Mouse (Mus musculus): Measurements from ENCODE around the gene Rogdi. TPM values are rescaled to one million over a fixed set of nuclear protein-coding genes. Genes with fewer than 3 reads are reported as not detected.

The Rogdi gene
- total RNA-seq (2023): 110 to 116 TPM (median 114 TPM) in 4 replicates

GRCm38 (mm10) chr16:5013054-5013838 lies at the start of gene Rogdi:
TSS of gene Rogdi (minus strand) at chr16:5013553.

GRCm38 (mm10) chr16:5049774-5050234 lies 36.5 kb upstream of the Rogdi start, which contains the start of the genes Glyr1 and Ubn1:
TSS of gene Glyr1 (minus strand) at chr16:5049863.
TSS of gene Ubn1 (plus strand) at chr16:5050057.

GRCm38 (mm10) chr16:5007067-5007466 lies 6.3 kb downstream of the Rogdi start, which contains the start of gene Smim22:
TSS of gene Smim22 (plus strand) at chr16:5007288.

GRCm38 (mm10) chr16:4997553-4997952 lies 15.8 kb downstream of the Rogdi start, which contains the start of gene Sept12:
TSS of gene Sept12 (minus strand) at chr16:4997852.

GRCm38 (mm10) chr16:4963797-4964709 lies 49.3 kb downstream of the Rogdi start, which contains the start of gene Anks3:
TSS of gene Anks3 (minus strand) at chr16:4964205.

Other genes with a start within 250 kb of the Rogdi start
- 68.9 to 73.7 TPM (median 70.7 TPM) in 4 replicates for gene Cdip1, start 223.3 kb downstream of the Rogdi start, total RNA-seq (2023)
- gene 4930562C15Rik, start 178.1 kb downstream of the Rogdi start, total RNA-seq (2023): not detected in 4 replicates
- 197 to 217 TPM (median 212 TPM) in 4 replicates for gene Ubald1, start 133.2 kb downstream of the Rogdi start, total RNA-seq (2023)
- 144 to 166 TPM (median 161 TPM) in 4 replicates for gene Mgrn1, start 127.3 kb downstream of the Rogdi start, total RNA-seq (2023)
- gene Nudt16l1, start 74.8 kb downstream of the Rogdi start, total RNA-seq (2023): 42.4 to 49.5 TPM (median 47.0 TPM) in 4 replicates
- 67.2 to 87.4 TPM (median 79.3 TPM) in 4 replicates for gene Anks3, start 49.3 kb downstream of the Rogdi start, total RNA-seq (2023)
- not detected in 4 replicates for gene Sept12, start 15.7 kb downstream of the Rogdi start, total RNA-seq (2023)
- not detected in 4 replicates for gene Smim22, start 6.3 kb downstream of the Rogdi start, total RNA-seq (2023)
- 150 to 162 TPM (median 157 TPM) in 4 replicates for gene Glyr1, start 36.3 kb upstream of the Rogdi start, total RNA-seq (2023)
- gene Ubn1, start 36.5 kb upstream of the Rogdi start, total RNA-seq (2023): 98.8 to 107 TPM (median 104 TPM) in 4 replicates
- 6.2 to 8.1 TPM (median 7.2 TPM) in 4 replicates for gene Ppl, start 118.9 kb upstream of the Rogdi start, total RNA-seq (2023)
- 0.24 TPM in 1 of 4 replicates, not detected in the others for gene Sec14l5, start 133.6 kb upstream of the Rogdi start, total RNA-seq (2023)
- 24.2 to 32.2 TPM (median 26.9 TPM) in 4 replicates for gene Nagpa, start 190.5 kb upstream of the Rogdi start, total RNA-seq (2023)
- gene AU021092, start 208.7 kb upstream of the Rogdi start, total RNA-seq (2023): not detected in 4 replicates
- gene Alg1, start 220.1 kb upstream of the Rogdi start, total RNA-seq (2023): 33.9 to 43.7 TPM (median 37.1 TPM) in 4 replicates
- 16.3 to 22.8 TPM (median 17.3 TPM) in 4 replicates for gene Eef2kmt, start 242.4 kb upstream of the Rogdi start, total RNA-seq (2023)

Data from B cell, adult 62 days (primary cell).